Mouse (Mus musculus) CD4-positive naive resting alpha-beta T cell, adult 76 days (primary cell): Measurements from ENCODE around the gene Dnase1. TPM values are rescaled to one million over a fixed set of nuclear protein-coding genes. Genes with fewer than 3 reads are reported as not detected.

Experiments used
- total RNA-seq: library from RNA; stranded (reverse); gene quantifications from one replicate; pipeline ENCODE4 v1.2.4, GENCODE M21; 2023

Dnase1 gene
- not detected for total RNA-seq

DNA sequence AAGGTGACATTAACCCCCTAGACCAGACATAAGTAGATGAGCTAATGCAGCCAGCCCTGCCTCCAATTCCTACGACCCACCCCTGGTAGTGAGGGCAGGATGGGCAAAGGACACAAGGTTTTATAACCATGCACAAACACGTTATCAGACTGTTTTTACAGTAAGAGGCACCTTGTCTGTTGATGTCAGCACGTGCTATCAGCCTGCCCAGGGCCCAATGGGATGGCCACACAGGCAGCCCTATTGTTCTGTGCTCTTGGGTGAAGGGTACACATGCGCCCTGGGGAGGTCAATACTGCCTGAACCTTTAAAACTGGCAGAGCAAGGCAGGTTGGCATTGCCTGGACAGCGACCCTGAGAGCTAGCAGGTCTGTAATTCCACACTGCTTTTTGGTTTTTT is at the start of gene Dnase1:
Dnase1 (plus strand) TSS at position 136 of the 400 bp plus-strand sequence.

DNA sequence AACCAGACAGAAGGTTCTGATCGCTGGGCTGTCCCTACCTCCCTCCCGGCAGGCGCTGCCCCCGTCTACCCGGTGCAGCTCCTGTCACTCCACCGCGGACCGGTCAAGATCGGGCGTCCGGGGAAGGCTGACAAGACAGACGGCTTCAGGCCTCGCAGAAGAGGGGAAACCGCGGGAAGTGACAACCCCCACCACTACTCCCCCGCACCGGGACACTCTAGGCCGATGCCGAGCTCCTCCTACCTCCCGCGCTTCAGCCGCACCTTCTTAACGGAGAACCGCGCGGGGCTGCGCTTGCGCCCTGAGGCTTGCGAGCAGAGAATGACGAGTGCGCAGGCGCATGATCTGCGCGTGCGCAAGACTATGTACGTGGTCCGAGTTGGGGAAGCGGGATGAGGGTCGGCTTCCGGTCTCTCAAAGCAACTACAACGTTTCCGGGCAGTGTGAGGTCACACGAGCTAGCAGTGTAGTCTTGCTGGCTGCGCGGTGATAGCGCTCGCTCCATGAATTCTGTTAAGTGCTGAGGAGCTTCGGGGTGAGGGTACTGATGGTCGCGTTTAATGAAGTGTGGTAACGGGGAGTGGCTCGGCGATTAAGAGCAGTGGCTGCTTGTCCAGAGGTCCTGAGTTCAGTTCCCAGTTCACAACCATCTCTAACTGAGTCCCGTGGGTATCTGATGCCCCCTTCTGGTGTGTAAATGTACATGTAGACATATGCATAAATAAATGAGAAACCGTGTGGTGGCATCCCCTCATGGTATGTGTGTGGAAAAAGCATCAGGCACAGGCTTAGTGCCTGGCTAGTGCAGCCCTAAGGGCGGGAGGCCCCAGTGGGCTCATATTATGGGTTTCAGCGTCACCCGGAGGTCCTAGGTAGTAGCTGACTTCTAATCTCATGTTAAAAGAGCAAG is 33.0 kb upstream of the Dnase1 start, which contains the start of gene Slx4:
Slx4 (minus strand) TSS at position 282 of the 910 bp plus-strand sequence.

DNA sequence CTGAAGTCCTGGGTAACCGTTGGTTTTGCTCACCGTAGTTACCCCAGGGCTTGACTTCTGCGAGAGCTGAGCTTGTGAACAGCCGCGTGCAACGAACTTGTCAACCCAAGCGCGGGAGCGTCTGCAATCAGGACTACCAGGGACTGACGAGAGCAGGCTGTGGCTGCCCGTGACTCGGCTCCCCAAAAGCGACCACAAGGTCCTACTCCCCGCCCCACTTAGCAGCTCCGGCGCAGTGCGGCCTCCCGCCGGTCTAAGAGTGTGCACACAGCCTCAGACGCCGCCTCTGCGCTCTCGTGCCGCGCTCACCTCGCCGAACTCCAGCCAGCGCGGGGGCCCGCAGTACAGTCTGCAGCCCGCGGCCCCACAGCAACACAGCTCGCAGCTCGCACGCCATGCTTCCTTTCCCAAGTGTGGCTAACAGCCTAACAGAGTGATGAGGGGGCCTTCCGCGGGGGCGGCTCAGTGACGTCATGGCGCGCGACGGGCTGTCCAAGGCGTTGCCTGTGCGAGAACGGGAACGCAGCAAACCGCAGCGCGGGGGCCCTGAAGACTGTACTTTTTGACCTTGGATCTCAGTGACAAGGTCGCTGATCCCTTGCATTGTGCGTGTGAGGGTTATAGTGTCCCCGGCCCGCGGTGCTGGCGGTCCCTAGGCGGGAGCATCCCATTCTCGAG is 40.8 kb downstream of the Dnase1 start, which contains the start of gene Trap1:
Trap1 (minus strand) TSS at position 444 of the 678 bp plus-strand sequence.

Other genes starting within 250 kb of the Dnase1 start
- gene Olfr15, start 206.1 kb upstream of the Dnase1 start, total RNA-seq = not detected
- 0.35 TPM for gene Zfp174, start 189.7 kb upstream of the Dnase1 start, total RNA-seq
- gene Naa60, start 164.6 kb upstream of the Dnase1 start, total RNA-seq = 81.6 TPM
- 28.4 TPM for gene Zfp597, start 152.4 kb upstream of the Dnase1 start, total RNA-seq
- gene Gm20695, start 152.3 kb upstream of the Dnase1 start, total RNA-seq = not detected
- 4.9 TPM for gene 1700037C18Rik, start 128.3 kb upstream of the Dnase1 start, total RNA-seq
- 25.7 TPM for gene Cluap1, start 128.1 kb upstream of the Dnase1 start, total RNA-seq
- gene Nlrc3, start 60.3 kb upstream of the Dnase1 start, total RNA-seq = 76.5 TPM
- 56.4 TPM for gene Slx4, start 33.2 kb upstream of the Dnase1 start, total RNA-seq
- gene Trap1, start 40.9 kb downstream of the Dnase1 start, total RNA-seq = 73.5 TPM
- gene Crebbp, start 177.1 kb downstream of the Dnase1 start, total RNA-seq = 169 TPM